Mouse (Mus musculus): ENCODE results near the gene Pank3.
"Not testable (repeated sequence)": the region's sequence is repeated elsewhere in the genome, so short reads cannot be mapped to it uniquely, and the experiment has no call there.

The Pank3 gene

DNA sequence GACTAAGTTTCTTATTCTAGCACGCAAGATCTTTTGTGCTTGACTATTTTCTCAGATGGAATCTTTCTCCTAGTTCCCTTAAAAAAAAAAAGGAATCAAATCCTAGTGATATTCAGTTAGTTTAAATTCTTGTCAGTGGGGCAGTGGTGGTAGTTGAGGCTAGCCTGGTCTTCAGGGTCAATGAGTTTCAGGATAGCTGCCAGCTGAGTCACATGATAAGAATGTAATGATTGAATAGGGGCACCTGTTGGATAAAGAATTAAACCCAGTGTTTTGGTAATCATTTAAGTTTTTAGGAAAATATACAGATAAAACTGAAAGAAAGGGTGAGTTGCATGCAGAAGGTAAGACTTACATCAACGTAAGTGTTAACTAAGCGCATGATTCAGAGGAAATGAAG lies 6.3 kb downstream of the Pank3 start:
- no peak for DNase-seq (ENCODE audit: extremely low spot score, low read depth, low spot score)

DNA sequence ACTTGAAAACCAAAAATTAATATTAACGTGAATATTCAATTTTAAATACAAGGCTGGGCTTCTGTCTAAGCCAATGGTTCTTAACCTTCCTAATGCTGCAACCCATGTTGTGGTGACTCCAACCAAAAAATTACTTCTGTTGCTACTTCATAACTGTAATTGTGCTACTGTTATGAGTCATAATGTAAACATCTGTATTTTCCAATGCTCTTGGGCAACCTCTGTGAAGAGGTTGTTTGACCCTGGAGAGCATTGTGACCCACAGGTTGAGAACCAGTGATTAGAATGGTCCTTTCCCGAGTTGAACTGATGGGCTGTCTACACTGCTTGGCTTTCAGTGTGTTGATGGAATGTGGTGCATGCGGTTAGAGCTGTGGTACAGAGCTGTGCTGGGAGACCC lies 7.2 kb downstream of the Pank3 start:
- DNase-seq (ENCODE audit: extremely low spot score, low read depth, low spot score), result no peak

- DNase-seq (ENCODE audit: extremely low spot score, low read depth, low spot score), result no peak
These were observed 11.1 kb downstream of the Pank3 start for GRCm38 (mm10) chr11:35780336-35780735.

- no peak for DNase-seq (ENCODE audit: extremely low spot score, low read depth, low spot score)
These were observed 13.2 kb downstream of the Pank3 start for GRCm38 (mm10) chr11:35782444-35782843.

GRCm38 (mm10) chr11:35783038-35783437 lies 13.8 kb downstream of the Pank3 start:
- no peak for DNase-seq (ENCODE audit: extremely low spot score, low read depth, low spot score)

- DNase-seq (ENCODE audit: extremely low spot score, low read depth, low spot score), result no peak
These were observed 14.7 kb downstream of the Pank3 start for GRCm38 (mm10) chr11:35784002-35784401.

DNA sequence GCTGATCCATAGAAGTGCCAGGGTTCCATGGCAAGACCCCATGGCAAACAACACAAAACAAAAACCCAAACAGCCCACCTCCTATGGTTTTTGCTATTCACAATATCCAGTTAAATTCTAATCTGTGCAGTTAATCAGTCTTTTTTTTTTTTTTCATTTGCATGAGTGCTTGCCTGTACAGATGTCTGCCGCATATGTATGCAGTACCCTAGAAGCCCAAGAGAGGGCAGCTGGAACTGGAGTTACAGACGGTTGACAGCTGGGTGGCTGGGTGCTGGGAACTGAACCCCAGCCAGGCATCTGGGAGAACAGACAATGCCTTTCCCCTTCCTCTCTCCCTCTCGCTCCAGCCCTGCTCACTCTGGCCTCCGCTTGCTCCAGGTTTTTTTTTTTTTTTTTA lies 15.3 kb downstream of the Pank3 start:
- DNase-seq (ENCODE audit: extremely low spot score, low read depth, low spot score), result no peak

DNA sequence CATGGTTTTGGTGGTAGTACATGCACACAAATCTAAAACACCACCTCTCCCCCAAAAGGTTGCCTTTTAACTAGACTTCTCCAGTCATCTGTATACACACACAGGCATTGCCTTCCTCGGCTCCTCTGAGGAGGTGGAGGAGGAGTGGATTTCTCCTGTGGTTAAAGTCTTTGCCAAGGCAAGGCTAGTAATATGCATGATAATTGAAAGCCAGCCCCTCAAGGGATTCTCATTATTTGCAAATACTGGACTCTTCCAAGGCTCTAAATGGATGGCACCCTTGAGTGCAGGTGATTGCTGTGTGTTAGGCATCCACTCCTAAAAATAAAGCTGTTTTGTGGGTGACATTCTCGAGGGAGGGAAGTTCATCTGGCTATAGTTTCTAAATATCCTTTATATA lies 19.2 kb downstream of the Pank3 start:
- no peak for DNase-seq (ENCODE audit: extremely low spot score, low read depth, low spot score)

DNA sequence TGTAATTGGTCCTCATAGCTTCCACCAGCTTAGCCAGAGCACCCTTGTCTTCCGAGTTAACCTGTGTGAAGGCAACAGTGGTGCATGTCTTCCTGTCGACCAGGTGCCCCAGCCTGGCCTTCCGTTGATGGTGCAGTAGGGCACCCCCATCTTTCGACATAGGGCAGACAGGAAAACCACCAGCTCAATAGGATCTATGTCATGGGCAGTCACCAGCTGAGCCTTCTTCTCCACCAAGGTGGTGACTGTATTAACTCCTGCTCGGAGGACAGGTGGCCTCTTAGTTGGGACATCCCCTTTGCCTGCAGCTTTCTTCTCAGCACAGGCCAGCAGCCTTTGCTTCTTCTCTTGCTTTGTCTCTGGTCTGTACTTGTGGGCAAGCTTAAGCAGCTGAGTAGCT lies 23.5 kb downstream of the Pank3 start:
- DNase-seq (ENCODE audit: extremely low spot score, low read depth, low spot score), result not testable (repeated sequence)

- DNase-seq (ENCODE audit: extremely low spot score, low read depth, low spot score), result no peak
These were observed 28.6 kb downstream of the Pank3 start for GRCm38 (mm10) chr11:35797751-35798494.

DNA sequence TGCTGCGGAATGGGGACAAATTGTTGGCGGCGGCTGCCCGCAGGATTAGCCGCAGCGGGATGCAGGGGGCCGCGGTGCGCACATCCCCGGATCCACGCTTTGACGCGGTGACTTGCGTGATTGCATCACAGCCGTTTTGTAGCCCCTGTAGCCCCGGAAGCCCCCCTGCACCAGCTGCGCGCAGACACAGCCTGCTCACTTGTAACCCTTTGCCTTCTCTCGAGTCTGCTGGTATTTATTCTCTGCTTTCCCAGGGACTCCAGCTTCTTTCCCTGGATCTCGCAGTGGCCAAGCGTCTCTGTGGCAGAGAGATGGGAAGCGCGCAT lies 29.2 kb downstream of the Pank3 start:
- no peak for DNase-seq (ENCODE audit: extremely low spot score, low read depth, low spot score)

- DNase-seq (ENCODE audit: extremely low spot score, low read depth, low spot score), result peak; percentile 69
These were observed 29.6 kb downstream of the Pank3 start, which contains the start of gene Fbll1 for GRCm38 (mm10) chr11:35798874-35799273. Gene Fbll1 (minus strand): TSS chr11:35798884.

DNA sequence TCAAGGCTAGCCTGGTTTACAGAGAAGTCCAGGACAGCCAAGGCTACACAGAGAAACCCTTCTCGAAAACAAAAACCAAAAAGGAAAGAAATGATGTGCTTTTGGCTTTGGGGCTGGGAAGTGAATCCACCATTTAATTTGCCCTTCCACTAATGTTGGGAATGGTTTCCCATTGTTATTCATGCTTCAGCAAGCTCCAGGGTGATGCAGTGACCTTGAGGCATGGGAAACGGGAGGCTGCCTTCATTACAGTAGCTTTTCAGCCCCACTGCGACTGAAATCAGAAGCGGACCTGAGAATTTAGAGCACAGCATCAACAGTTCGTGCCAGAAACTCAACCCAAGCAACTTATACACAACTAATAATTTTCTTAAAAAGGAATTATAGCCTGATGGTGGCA lies 32.0 kb downstream of the Pank3 start:
- DNase-seq (ENCODE audit: extremely low spot score, low read depth, low spot score), result no peak

DNA sequence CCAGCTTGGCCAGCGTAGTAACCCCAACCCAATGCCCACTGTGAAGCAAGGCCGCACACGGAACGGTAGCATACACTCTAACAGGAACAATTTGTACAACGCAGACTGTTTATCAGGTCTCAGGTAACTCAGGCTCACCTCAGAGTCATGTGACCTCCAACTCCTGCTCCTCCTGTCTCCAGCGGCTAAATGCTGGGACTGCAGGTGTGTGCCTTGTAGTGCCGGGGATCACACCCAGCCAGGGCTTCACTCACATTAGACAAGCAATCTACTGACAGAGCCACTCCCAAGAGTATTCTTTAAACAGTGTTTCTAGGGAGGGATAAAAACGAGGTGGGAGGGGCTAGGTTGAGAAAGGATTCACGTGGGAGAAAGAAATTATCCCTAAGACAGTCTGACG lies 42.2 kb downstream of the Pank3 start:
- no peak for DNase-seq (ENCODE audit: extremely low spot score, low read depth, low spot score)

DNA sequence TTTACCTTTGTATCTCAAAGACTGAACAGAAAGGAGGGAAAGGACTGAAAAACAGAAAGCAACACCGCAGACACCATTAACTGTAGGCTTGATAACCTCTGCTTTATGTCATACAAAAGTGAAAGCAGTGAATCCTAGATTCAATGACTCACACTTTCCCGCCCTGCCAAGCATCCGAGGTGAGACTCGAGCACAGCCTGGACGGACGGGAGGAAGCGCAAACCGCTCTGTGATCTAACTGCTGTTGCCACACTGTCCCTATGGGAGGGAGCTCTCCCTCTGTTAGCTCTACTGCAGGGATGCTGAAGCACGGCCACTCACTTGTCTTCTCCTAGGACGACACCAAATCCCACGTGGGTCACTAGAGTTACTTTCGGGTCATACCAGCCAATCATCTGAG lies 47.0 kb downstream of the Pank3 start:
- no peak for DNase-seq (ENCODE audit: extremely low spot score, low read depth, low spot score)

- DNase-seq (ENCODE audit: extremely low spot score, low read depth, low spot score), result no peak
These were observed 58.4 kb downstream of the Pank3 start for GRCm38 (mm10) chr11:35827714-35828113.

DNA sequence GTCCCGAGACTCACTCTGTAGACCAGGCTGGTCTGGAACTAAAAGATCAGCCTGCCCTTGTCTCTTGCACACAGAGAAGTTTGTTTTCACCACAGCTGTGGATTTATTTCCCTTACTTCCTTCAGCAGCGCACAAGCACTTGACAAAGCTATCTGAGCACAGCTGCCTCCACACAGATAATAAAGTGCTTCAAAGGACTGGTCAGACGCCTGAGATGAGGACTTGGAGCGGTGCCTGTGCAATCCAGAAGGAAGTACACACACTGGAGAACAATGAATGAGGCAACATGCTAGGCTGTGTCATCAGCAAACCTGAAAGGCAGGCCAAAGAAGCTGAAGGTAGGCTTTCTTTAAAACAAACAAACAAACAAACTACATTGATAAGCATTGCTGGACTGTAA lies 62.9 kb downstream of the Pank3 start:
- no peak for DNase-seq (ENCODE audit: extremely low spot score, low read depth, low spot score)

DNA sequence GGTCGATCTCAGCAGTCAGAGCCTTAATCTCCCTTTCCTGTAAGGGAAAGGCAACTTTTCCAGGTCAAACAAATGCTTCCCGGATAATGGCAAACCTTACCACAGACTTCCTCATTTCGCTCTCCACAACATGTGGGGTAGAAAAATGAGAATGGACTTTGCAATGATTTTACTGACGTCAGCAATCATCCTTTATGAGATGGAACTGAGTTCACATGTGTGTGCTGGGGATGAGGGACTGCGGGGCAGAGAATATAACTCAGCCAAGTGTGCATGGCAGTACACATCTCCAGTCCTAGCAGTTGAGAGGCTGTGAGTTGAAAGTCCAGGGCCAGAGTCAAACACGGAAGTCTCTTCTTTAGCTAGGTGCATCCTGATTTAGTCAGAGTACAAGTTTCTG lies 64.0 kb downstream of the Pank3 start:
- DNase-seq (ENCODE audit: extremely low spot score, low read depth, low spot score), result no peak

- peak; percentile 73 for DNase-seq (ENCODE audit: extremely low spot score, low read depth, low spot score)
These were observed 64.9 kb downstream of the Pank3 start, which contains the start of gene Rars for GRCm38 (mm10) chr11:35834022-35834760. Gene Rars (minus strand): TSS chr11:35834506.

GRCm38 (mm10) chr11:35837156-35838126 lies 68.2 kb downstream of the Pank3 start:
- no peak for DNase-seq (ENCODE audit: extremely low spot score, low read depth, low spot score)
